Mouse (Mus musculus): Measurements from ENCODE around the gene Cdhr3.

- TF ChIP-seq POLR2A (IDR thresholded peaks at IDR 0.05; ENCODE audit: insufficient read depth, low read depth, low read length) (no peak), EP300 (IDR thresholded peaks at IDR 0.05; ENCODE audit: insufficient read depth, low read depth, low read length) (no peak), CTCF (IDR thresholded peaks at IDR 0.05) (no peak)
Measured at GRCm38 (mm10) chr12:33003339-33003965, 89.2 kb downstream of the Cdhr3 start.
